9 mouse cellular contexts compared by ENCODE assay signal in the genomic region with DNA sequence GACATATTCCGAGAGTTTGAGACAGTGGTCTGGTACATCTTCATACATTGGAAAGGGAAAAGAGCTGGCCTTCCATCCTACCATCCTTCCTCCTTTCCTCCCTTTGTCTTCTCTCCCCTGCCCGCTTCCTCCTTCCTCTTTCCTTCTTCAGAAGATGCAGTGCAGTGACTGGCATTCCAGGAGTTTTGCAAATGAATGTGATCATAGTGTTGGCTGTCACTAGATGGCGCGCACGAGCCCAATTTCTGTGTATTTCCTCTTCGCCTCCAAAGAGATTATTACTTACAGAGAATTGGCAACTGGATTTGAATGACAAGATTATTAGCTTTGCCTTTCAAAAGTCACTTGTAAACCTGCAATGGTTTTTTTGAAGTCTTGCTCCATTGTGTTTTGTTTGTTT. TPM values are rescaled to one million over a fixed set of nuclear protein-coding genes. Genes with fewer than 3 reads are reported as not detected.
DNase-seq lines count a peak whose midpoint lies in the region; ATAC-seq and TF ChIP-seq lines count a peak whose summit lies in the region.
"Had no signal": no experiment of that assay in that cellular context is flagged by ENCODE, and none has a peak within 500 bp of the region (broad histone marks: within the 10 kb centered on the region; RNA-seq: fewer than 3 reads in every experiment).

No protein-coding gene starts in this region.

- 20% methylated on average over 6 of the region's 6 CpGs for WGBS in kidney, embryonic 14.5 days
- 27% methylated on average over 6 of the region's 6 CpGs for WGBS in midbrain, embryonic 11.5 days
- WGBS in stomach, postnatal 0 days, result 20% methylated on average over 6 of the region's 6 CpGs

- H3K9me3 ChIP-seq in kidney, embryonic 14.5 days (ENCODE audit: control insufficient read depth, low read length), result no peaks in the 10 kb centered on the region
- H3K9me3 ChIP-seq in midbrain, embryonic 11.5 days (ENCODE audit: control insufficient read depth, low read length), result no peaks in the 10 kb centered on the region
- H3K9me3 ChIP-seq in stomach, postnatal 0 days (ENCODE audit: control insufficient read depth, low read length), result no peaks in the 10 kb centered on the region
- H3K9me3 ChIP-seq: embryonic facial prominence, embryonic 13.5 days had no signal

- H3K4me3 ChIP-seq in kidney, embryonic 14.5 days (ENCODE audit: low read length), result no peak overlapping the region
- H3K4me3 ChIP-seq in midbrain, embryonic 11.5 days (ENCODE audit: low read depth, low read length), result no peak overlapping the region
- no peak overlapping the region for H3K4me3 ChIP-seq in stomach, postnatal 0 days (ENCODE audit: low read depth, low read length)
- H3K4me3 ChIP-seq: embryonic facial prominence, embryonic 13.5 days had no signal

- no peak overlapping the region for H3K4me2 ChIP-seq in kidney, embryonic 14.5 days (replicated peaks; ENCODE audit: low read depth, low read length)
- H3K4me2 ChIP-seq in midbrain, embryonic 11.5 days, result no peak overlapping the region
- H3K4me2 ChIP-seq in stomach, postnatal 0 days (replicated peaks; ENCODE audit: low read depth), result no peak overlapping the region
- H3K4me2 ChIP-seq: embryonic facial prominence, embryonic 13.5 days had no signal

- ATAC-seq in kidney, embryonic 14.5 days (ENCODE audit: low FRiP score, low TSS enrichment), result no peak
- peak; percentile 81 for ATAC-seq in common myeloid progenitor, adult 5-6 weeks (replicated peaks; ENCODE audit: low read depth, poor library complexity, severe bottlenecking)
- ATAC-seq in midbrain, embryonic 11.5 days (ENCODE audit: low FRiP score), result no peak
- no peak for ATAC-seq in stomach, postnatal 0 days (ENCODE audit: low FRiP score, low TSS enrichment)

- no peaks in the 10 kb centered on the region for H3K27me3 ChIP-seq in kidney, embryonic 14.5 days (ENCODE audit: control insufficient read depth, insufficient read depth, low read length)
- no peaks in the 10 kb centered on the region for H3K27me3 ChIP-seq in midbrain, embryonic 11.5 days (ENCODE audit: control insufficient read depth, insufficient read depth, low read length)
- H3K27me3 ChIP-seq in stomach, postnatal 0 days (ENCODE audit: control insufficient read depth, insufficient read depth, low read length), result no peaks in the 10 kb centered on the region
- H3K27me3 ChIP-seq: embryonic facial prominence, embryonic 13.5 days had no signal

- no peaks in the 10 kb centered on the region for H3K36me3 ChIP-seq in kidney, embryonic 14.5 days (ENCODE audit: control insufficient read depth, insufficient read depth, low read length)
- no peaks in the 10 kb centered on the region for H3K36me3 ChIP-seq in midbrain, embryonic 11.5 days (ENCODE audit: control insufficient read depth, insufficient read depth, low read length)
- H3K36me3 ChIP-seq in stomach, postnatal 0 days (ENCODE audit: control insufficient read depth, insufficient read depth, low read length), result no peaks in the 10 kb centered on the region
- H3K36me3 ChIP-seq: embryonic facial prominence, embryonic 13.5 days had no signal

- no peak for TF ChIP-seq EP300 in stomach, postnatal 0 days (optimal IDR thresholded peaks at IDR 0.05)

- H3K9ac ChIP-seq in kidney, embryonic 14.5 days (ENCODE audit: low read depth, low read length), result no peak overlapping the region
- no peak overlapping the region for H3K9ac ChIP-seq in midbrain, embryonic 11.5 days (ENCODE audit: low read length)
- H3K9ac ChIP-seq in stomach, postnatal 0 days (ENCODE audit: low read length), result no peak overlapping the region
- H3K9ac ChIP-seq: embryonic facial prominence, embryonic 13.5 days had no signal

- peak; percentile 87 for TF ChIP-seq CTCF in stomach, postnatal 0 days (IDR thresholded peaks at IDR 0.05; ENCODE audit: low read depth)

- DNase-seq in kidney, adult 18-20 months, result peak; percentile 63
- DNase-seq in ZHBTc4 (ENCODE audit: low read depth, low spot score), result peak; percentile 71
- peak; percentile 46 to 74 for DNase-seq in gastrocnemius, postnatal 4 days (ENCODE audit: low spot score in 2 of 2)
- peak; percentile 52 to 63 for DNase-seq in layer of hippocampus, postnatal 36 days
- DNase-seq in midbrain, embryonic 11.5 days (ENCODE audit: low spot score, missing footprints), result peak; percentile 96
- peak; percentile 80 for DNase-seq in stomach, postnatal 0 days (ENCODE audit: low spot score)

- no peaks in the 10 kb centered on the region for H3K4me1 ChIP-seq in kidney, embryonic 14.5 days (ENCODE audit: control insufficient read depth, insufficient read depth, low read length)
- H3K4me1 ChIP-seq in midbrain, embryonic 11.5 days (ENCODE audit: control insufficient read depth, insufficient read depth, low read length), result no peaks in the 10 kb centered on the region
- H3K4me1 ChIP-seq in stomach, postnatal 0 days (replicated peaks; ENCODE audit: control insufficient read depth, insufficient read depth), result no peaks in the 10 kb centered on the region
- H3K4me1 ChIP-seq: embryonic facial prominence, embryonic 13.5 days had no signal

- H3K27ac ChIP-seq in kidney, embryonic 14.5 days (ENCODE audit: low read depth, low read length), result no peak overlapping the region
- H3K27ac ChIP-seq in midbrain, embryonic 11.5 days (ENCODE audit: low read depth, low read length), result no peak overlapping the region
- no peak overlapping the region for H3K27ac ChIP-seq in stomach, postnatal 0 days (replicated peaks)
- H3K27ac ChIP-seq: embryonic facial prominence, embryonic 13.5 days had no signal

RNA-seq across cellular contexts. Expression of a gene that starts 36.0 kb away (rescaled TPM):
- polyA plus RNA-seq in kidney, embryonic 14.5 days (2014; fragmentation: Nextera tagmentation; extraction: Ambion mirVana), result 0.16 TPM in 2 replicates
- not detected in 2 replicates for total RNA-seq in common myeloid progenitor, adult 5-6 weeks (2017)
- total RNA-seq in gastrocnemius, postnatal 4 days (2021), result under 1 TPM; 0.29 to 0.32 TPM
- total RNA-seq in layer of hippocampus, postnatal 36 days (2021), result under 1 TPM in 1 of 2 experiments, not detected in 1; 0.35 TPM
- polyA plus RNA-seq in midbrain, embryonic 11.5 days (2014; fragmentation: Nextera tagmentation; extraction: Ambion mirVana), result 0.18 and 0.21 TPM in 2 replicates
- 0.15 and 0.17 TPM in 2 replicates for polyA plus RNA-seq in stomach, postnatal 0 days (2015; fragmentation: Nextera tagmentation; extraction: Ambion mirVana)

RNA-seq across cellular contexts. Expression of a gene that starts 36.1 kb away (rescaled TPM):
- 5.0 and 5.4 TPM in 2 replicates for polyA plus RNA-seq in kidney, embryonic 14.5 days (2014; fragmentation: Nextera tagmentation; extraction: Ambion mirVana)
- total RNA-seq in common myeloid progenitor, adult 5-6 weeks (2017), result 10.3 and 24.3 TPM in 2 replicates
- 1 to 10 TPM; 1.1 to 1.3 TPM for total RNA-seq in gastrocnemius, postnatal 4 days (2021)
- 1 to 10 TPM; 1.9 to 2.0 TPM for total RNA-seq in layer of hippocampus, postnatal 36 days (2021)
- polyA plus RNA-seq in midbrain, embryonic 11.5 days (2014; fragmentation: Nextera tagmentation; extraction: Ambion mirVana), result 1.4 and 2.5 TPM in 2 replicates
- 7.0 and 7.3 TPM in 2 replicates for polyA plus RNA-seq in stomach, postnatal 0 days (2015; fragmentation: Nextera tagmentation; extraction: Ambion mirVana)

RNA-seq across cellular contexts. Expression of a gene that starts 39.7 kb away (rescaled TPM):
- 7.6 and 14.7 TPM in 2 replicates for polyA plus RNA-seq in kidney, embryonic 14.5 days (2014; fragmentation: Nextera tagmentation; extraction: Ambion mirVana)
- total RNA-seq in common myeloid progenitor, adult 5-6 weeks (2017), result 0.14 TPM in 1 of 2 replicates, not detected in the other
- total RNA-seq in gastrocnemius, postnatal 4 days (2021), result 10 to 100 TPM; 48.3 to 56.3 TPM
- total RNA-seq in layer of hippocampus, postnatal 36 days (2021), result 10 to 100 TPM; 13.8 to 14.6 TPM
- 6.1 and 6.6 TPM in 2 replicates for polyA plus RNA-seq in midbrain, embryonic 11.5 days (2014; fragmentation: Nextera tagmentation; extraction: Ambion mirVana)
- polyA plus RNA-seq in stomach, postnatal 0 days (2015; fragmentation: Nextera tagmentation; extraction: Ambion mirVana), result 4.3 and 4.9 TPM in 2 replicates

Comparison
In these comparisons a context has a peak if more than half of its experiments do, and no peak if none do; other contexts are left out.
1. RNA of a gene that starts 39.7 kb away (total RNA-seq): 48.3 to 56.3 TPM in gastrocnemius, postnatal 4 days and 13.8 to 14.6 TPM in layer of hippocampus, postnatal 36 days; 0.14 TPM in common myeloid progenitor, adult 5-6 weeks; every median in the first group is over 10 times any median in the second.
2. Peak in every context shown above with its lines, with median percentiles within 50 percentile points of each other: DNase-seq.